Mouse (Mus musculus): ENCODE results near the gene Nek6. TPM values are rescaled to one million over a fixed set of nuclear protein-coding genes. Genes with fewer than 3 reads are reported as not detected.
A peak's percentile ranks its signal among the peaks of the same experiment; 100 is the strongest.

Nek6 gene
- polyA plus RNA-seq, 1 experiment from 2014 or later = 58.8 TPM

GRCm38 (mm10) chr2:38560296-38561227 is 49.1 kb downstream of the Nek6 start:
- no peak for ATAC-seq (ENCODE audit: low read depth)
- Histone ChIP-seq H3K36me3 (peaks cover 15% of the 10 kb centered on the region), H3K9ac (no peak overlapping the region), H3K4me1 (replicated peaks) (peaks cover 8% of the 10 kb centered on the region), H3K27me3 (no peaks in the 10 kb centered on the region), H3K9me3 (no peaks in the 10 kb centered on the region), H3K27ac (replicated peaks) (no peak overlapping the region), H3K4me2 (no peak overlapping the region), H3K4me3 (no peak overlapping the region)
- 53% methylated on average over 17 of the region's 17 CpGs for WGBS

DNA sequence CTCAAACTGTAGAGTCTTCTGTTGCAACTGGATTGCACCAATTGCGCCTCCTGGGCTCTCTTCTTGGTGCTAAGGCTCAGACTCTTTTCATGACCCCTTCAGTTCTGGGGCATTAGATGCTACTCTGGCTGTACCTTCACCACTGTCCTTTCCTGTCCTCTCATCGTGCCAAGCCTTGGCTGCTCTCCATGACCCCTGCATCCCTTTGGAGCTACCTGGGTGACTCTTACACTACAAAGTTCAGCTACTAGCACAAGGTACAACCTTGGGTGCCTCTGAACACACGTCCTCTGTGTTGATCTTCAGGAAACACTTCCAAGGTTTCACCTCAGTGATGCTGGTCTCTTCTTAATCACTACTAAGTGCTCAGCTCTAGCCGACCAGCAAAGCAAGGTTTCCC is 51.2 kb downstream of the Nek6 start:
- H3K4me3 ChIP-seq = no peak overlapping the region
- H3K36me3 ChIP-seq = peaks cover 15% of the 10 kb centered on the region
- no peak overlapping the region for H3K27ac ChIP-seq (replicated peaks)
- H3K4me1 ChIP-seq (replicated peaks) = peaks cover 4% of the 10 kb centered on the region
- H3K9me3 ChIP-seq = no peaks in the 10 kb centered on the region
- no peak overlapping the region for H3K4me2 ChIP-seq
- 85% methylated on average over 4 of the region's 4 CpGs for WGBS
- no peak overlapping the region for H3K9ac ChIP-seq
- no peak for ATAC-seq (ENCODE audit: low read depth)
- H3K27me3 ChIP-seq = no peaks in the 10 kb centered on the region

GRCm38 (mm10) chr2:38571971-38572601 is 60.6 kb downstream of the Nek6 start:
- H3K4me2 ChIP-seq = no peak overlapping the region
- ATAC-seq (ENCODE audit: low read depth) = peak; percentile 65; the same call in 1 of the 2 replicates
- peaks cover 15% of the 10 kb centered on the region for H3K4me1 ChIP-seq (replicated peaks)
- peak overlapping the region; percentile 35 for H3K27ac ChIP-seq (replicated peaks)
- H3K4me3 ChIP-seq = no peak overlapping the region
- H3K9ac ChIP-seq = 0 out of 2 replicates have a peak overlapping the region, but pooled peaks have one; percentile 8
- 69% methylated on average over 23 of the region's 23 CpGs for WGBS
- H3K9me3 ChIP-seq = no peaks in the 10 kb centered on the region
- H3K27me3 ChIP-seq = no peaks in the 10 kb centered on the region
- H3K36me3 ChIP-seq = peaks cover 27% of the 10 kb centered on the region; the same call in 1 of the 2 replicates

- Histone ChIP-seq H3K9ac (no peak overlapping the region), H3K4me1 (replicated peaks) (peaks cover 35% of the 10 kb centered on the region), H3K27ac (replicated peaks) (no peak overlapping the region), H3K36me3 (peaks cover 17% of the 10 kb centered on the region; the same call in 1 of the 2 replicates), H3K9me3 (no peaks in the 10 kb centered on the region), H3K4me2 (no peak overlapping the region), H3K4me3 (no peak overlapping the region), H3K27me3 (no peaks in the 10 kb centered on the region)
- no peak for ATAC-seq (ENCODE audit: low read depth)
- 91% methylated on average over 2 of the region's 2 CpGs for WGBS
These were observed 63.3 kb downstream of the Nek6 start for GRCm38 (mm10) chr2:38574697-38575096.

DNA sequence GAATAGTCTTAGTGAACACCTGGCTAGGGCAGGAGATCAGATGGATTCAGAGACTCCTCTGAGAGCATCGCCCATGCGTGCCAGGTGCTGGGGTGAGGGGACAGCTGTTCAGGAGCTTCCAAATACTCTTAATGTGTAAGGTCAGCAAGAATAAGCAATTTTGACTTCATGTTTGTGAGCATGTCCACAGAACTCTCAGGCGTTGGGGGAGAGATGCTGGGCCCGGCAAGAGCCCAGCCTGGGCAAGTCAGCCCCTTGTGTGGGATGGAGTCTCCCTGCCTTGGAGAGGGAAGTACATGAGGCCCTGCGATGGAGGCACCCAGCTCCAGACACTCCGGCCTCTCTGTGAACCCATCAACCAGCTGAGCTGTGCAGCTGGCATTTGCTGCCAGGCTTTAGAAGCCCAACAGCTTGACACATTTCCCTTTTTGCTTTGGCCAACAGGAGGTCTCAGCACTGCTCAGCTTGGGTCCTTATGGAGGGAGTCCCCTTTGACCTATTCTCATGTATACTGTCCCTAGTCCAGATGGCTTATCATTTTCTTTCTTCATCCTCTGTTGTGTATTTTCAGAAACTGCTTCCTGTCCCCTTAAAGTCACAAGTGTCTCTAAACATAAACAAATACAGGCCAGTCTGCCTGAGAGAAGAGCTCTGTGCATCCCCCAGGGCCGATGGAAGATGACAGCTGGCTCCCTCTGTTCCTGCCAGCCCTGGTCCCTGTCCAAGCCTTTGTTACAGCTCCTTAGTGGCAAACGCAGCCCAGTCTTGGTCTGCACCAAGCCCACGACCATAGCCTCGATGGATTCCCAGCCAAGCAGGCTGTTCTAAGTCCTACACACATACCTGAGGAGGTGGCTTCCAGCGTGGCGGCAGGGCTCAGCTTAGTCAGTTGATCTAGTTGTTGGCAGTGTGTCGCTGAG is 67.4 kb downstream of the Nek6 start:
- H3K9ac ChIP-seq = 0 out of 2 replicates have a peak overlapping the region, but pooled peaks have one; percentile 38
- no peak overlapping the region for H3K4me3 ChIP-seq
- 39% methylated on average over 13 of the region's 13 CpGs for WGBS
- H3K36me3 ChIP-seq = peaks cover 12% of the 10 kb centered on the region; the same call in 1 of the 2 replicates
- H3K4me2 ChIP-seq = no peak overlapping the region
- no peaks in the 10 kb centered on the region for H3K9me3 ChIP-seq
- ATAC-seq (ENCODE audit: low read depth) = peak; percentile 64
- H3K27ac ChIP-seq (replicated peaks) = peak overlapping the region; percentile 89
- peaks cover 37% of the 10 kb centered on the region for H3K4me1 ChIP-seq (replicated peaks)
- H3K27me3 ChIP-seq = no peaks in the 10 kb centered on the region

DNA sequence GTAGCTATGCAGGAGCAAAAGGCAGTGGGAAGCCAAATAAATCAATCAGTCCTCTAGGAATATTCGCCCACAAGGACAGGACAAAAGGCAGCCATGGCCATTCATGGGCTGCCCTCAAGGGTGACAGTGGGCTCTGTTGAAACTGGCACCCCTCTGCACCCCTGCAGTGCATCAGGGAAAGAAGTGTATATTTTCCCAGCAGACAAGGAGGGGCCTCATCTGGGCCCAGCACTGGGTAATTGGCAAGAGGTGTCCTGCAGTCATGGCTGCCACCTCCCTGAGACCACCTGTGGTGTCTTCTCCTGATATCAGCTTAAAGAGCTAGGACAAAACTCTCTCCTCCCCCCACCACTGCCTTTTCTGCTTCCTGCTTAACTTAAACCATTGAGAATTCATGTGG is 68.1 kb downstream of the Nek6 start:
- H3K4me2 ChIP-seq = no peak overlapping the region
- peak; percentile 34 for ATAC-seq (ENCODE audit: low read depth)

DNA sequence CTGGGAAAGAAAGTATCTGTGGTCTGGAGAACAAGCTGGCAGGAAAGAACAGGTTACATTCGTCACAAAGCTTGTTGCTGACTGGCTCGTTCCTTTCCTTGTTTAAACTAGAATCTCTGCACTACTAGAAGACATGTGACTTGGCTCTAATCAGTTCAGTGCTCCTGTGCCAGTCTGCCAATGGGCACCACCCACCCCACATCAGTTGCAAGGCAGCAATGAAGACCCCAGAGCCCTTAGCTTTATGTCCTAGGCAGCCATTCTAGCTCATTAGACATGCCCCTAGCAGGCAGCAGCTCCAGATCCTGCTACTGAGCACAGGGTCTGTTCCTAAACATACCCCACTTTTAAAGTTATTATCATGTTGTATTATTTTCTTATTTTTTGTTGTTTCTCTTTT is 72.5 kb downstream of the Nek6 start:
- Histone ChIP-seq H3K36me3 (peaks cover 26% of the 10 kb centered on the region), H3K9me3 (no peaks in the 10 kb centered on the region), H3K4me3 (no peak overlapping the region), H3K9ac (no peak overlapping the region), H3K4me2 (no peak overlapping the region), H3K27me3 (no peaks in the 10 kb centered on the region), H3K4me1 (replicated peaks) (peaks cover 48% of the 10 kb centered on the region), H3K27ac (replicated peaks) (0 out of 2 replicates have a peak overlapping the region, but pooled peaks have one; percentile 18)
- no peak for ATAC-seq (ENCODE audit: low read depth)
- 71% methylated on average over 2 of the region's 2 CpGs for WGBS

More for the DNA sequence above, 68.1 kb downstream of the Nek6 start:
- H3K9ac ChIP-seq = 0 out of 2 replicates have a peak overlapping the region, but pooled peaks have one; percentile 38
- 13% methylated on average over 1 of the region's 1 CpGs for WGBS
- no peaks in the 10 kb centered on the region for H3K27me3 ChIP-seq
- no peaks in the 10 kb centered on the region for H3K9me3 ChIP-seq
- H3K27ac ChIP-seq (replicated peaks) = peak overlapping the region; percentile 89
- peaks cover 44% of the 10 kb centered on the region for H3K4me1 ChIP-seq (replicated peaks)
- peaks cover 7% of the 10 kb centered on the region; the same call in 1 of the 2 replicates for H3K36me3 ChIP-seq
- no peak overlapping the region for H3K4me3 ChIP-seq

- H3K4me3 ChIP-seq = no peak overlapping the region
- peak; percentile 60 for ATAC-seq (ENCODE audit: low read depth)
- peaks cover 33% of the 10 kb centered on the region for H3K36me3 ChIP-seq
- H3K9me3 ChIP-seq = no peaks in the 10 kb centered on the region
- peak overlapping the region; percentile 18 for H3K27ac ChIP-seq (replicated peaks)
- no peaks in the 10 kb centered on the region for H3K27me3 ChIP-seq
- WGBS = 25% methylated on average over 13 of the region's 13 CpGs
- peak overlapping the region; percentile 10; the same call in 1 of the 2 replicates for H3K9ac ChIP-seq
- H3K4me1 ChIP-seq (replicated peaks) = peaks cover 40% of the 10 kb centered on the region
- H3K4me2 ChIP-seq = no peak overlapping the region
These were observed 73.3 kb downstream of the Nek6 start for GRCm38 (mm10) chr2:38584514-38585378.

DNA sequence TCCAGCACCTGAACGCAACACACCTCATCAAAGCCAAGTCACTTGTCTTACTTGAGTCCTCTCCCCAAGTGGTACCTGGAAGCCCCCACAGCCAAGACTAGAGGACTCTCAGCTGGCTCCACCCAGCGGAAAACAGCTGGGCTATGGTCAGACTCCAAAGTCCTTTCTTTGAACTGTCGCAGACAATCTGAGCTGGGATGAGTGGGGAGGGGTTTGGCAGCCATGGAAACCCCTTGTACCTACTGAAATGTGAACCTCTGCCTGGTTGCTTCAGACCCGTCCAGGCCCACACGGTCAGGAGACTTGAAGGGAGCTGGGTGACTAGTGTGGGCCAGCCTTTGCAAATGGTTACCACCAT is 73.9 kb downstream of the Nek6 start:
- Histone ChIP-seq H3K4me3 (no peak overlapping the region), H3K4me1 (replicated peaks) (peaks cover 37% of the 10 kb centered on the region), H3K27me3 (no peaks in the 10 kb centered on the region), H3K9me3 (no peaks in the 10 kb centered on the region), H3K9ac (no peak overlapping the region), H3K36me3 (peaks cover 39% of the 10 kb centered on the region), H3K27ac (replicated peaks) (peak overlapping the region; percentile 18; the same call in 1 of the 2 replicates), H3K4me2 (no peak overlapping the region)
- peak; percentile 18; the same call in 1 of the 2 replicates for ATAC-seq (ENCODE audit: low read depth)
- WGBS = 40% methylated on average over 5 of the region's 5 CpGs

- H3K4me3 ChIP-seq = no peak overlapping the region
- H3K36me3 ChIP-seq = peaks cover 44% of the 10 kb centered on the region
- no peak overlapping the region for H3K27ac ChIP-seq (replicated peaks)
- no peaks in the 10 kb centered on the region for H3K9me3 ChIP-seq
- no peak overlapping the region for H3K9ac ChIP-seq
- no peak overlapping the region for H3K4me2 ChIP-seq
- peaks cover 37% of the 10 kb centered on the region for H3K4me1 ChIP-seq (replicated peaks)
- 86% methylated on average over 6 of the region's 6 CpGs for WGBS
- H3K27me3 ChIP-seq = no peaks in the 10 kb centered on the region
- ATAC-seq (ENCODE audit: low read depth) = no peak
These were observed 75.3 kb downstream of the Nek6 start for GRCm38 (mm10) chr2:38586733-38587132.

Measured in neural tube, embryonic 13.5 days (tissue).